Mouse (Mus musculus): Measurements from ENCODE around the gene Asphd2. TPM values are rescaled to one million over a fixed set of nuclear protein-coding genes. Genes with fewer than 3 reads are reported as not detected.
"Not testable (repeated sequence)": the region's sequence is repeated elsewhere in the genome, so short reads cannot be mapped to it uniquely, and the experiment has no call there.

Asphd2 gene
- polyA plus RNA-seq (2016; fragmentation: Nextera tagmentation; extraction: Ambion mirVana) = 0.93 and 1.1 TPM in 2 replicates

GRCm38 (mm10) chr5:112394779-112395443, at the start of gene Asphd2:
Gene Asphd2, minus strand, starts transcription at chr5:112394866.
- 4% methylated on average over 56 of the region's 67 CpGs for WGBS (ENCODE audit: insufficient replicate concordance)
- H3K4me3 ChIP-seq = peak within 1 kb of the TSS; percentile 50
- no peak within 1 kb of the TSS for H3K9ac ChIP-seq
- no peaks in the 10 kb centered on the region for H3K4me1 ChIP-seq
- no peak within 1 kb of the TSS for H3K27ac ChIP-seq
- no peaks in the 10 kb centered on the region for H3K36me3 ChIP-seq
- ATAC-seq = peak; percentile 40; the same call in 1 of the 2 replicates
- H3K4me2 ChIP-seq = peak within 1 kb of the TSS; percentile 65
- peaks cover 79% of the 10 kb centered on the region for H3K27me3 ChIP-seq (replicated peaks)
- no peaks in the 10 kb centered on the region for H3K9me3 ChIP-seq (replicated peaks)

DNA sequence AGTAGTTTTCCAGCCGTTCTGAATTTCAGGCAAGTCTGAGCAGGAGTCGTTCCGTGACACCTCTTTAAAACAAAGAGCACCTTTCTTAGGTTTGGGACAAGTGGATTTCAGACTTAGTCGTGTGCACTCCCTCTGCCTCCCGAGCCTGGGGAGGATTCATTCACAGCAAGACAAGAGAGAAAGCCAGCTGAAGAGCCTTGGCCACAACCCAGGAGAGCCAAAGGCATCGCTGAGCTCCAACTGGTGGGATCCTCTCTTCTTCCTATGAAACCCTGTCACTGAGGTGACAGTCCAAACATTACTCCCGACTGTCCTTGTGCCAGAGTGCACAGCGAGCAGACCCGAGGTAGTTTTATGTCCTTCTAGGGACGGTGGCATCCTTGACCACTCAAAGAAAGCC, 43.9 kb upstream of the Asphd2 start:
- Histone ChIP-seq H3K9me3 (replicated peaks) (no peaks in the 10 kb centered on the region), H3K4me2 (no peak overlapping the region), H3K4me1 (no peaks in the 10 kb centered on the region), H3K27me3 (replicated peaks) (peaks cover 44% of the 10 kb centered on the region), H3K36me3 (no peaks in the 10 kb centered on the region), H3K4me3 (no peak overlapping the region), H3K9ac (no peak overlapping the region), H3K27ac (no peak overlapping the region)
- WGBS (ENCODE audit: insufficient replicate concordance) = 47% methylated on average over 10 of the region's 10 CpGs
- ATAC-seq = no peak

- H3K4me3 ChIP-seq = no peak overlapping the region
- no peak overlapping the region for H3K9ac ChIP-seq
- H3K36me3 ChIP-seq = no peaks in the 10 kb centered on the region
- WGBS (ENCODE audit: insufficient replicate concordance) = 2% methylated on average over 8 of the region's 8 CpGs
- H3K4me1 ChIP-seq = no peaks in the 10 kb centered on the region
- no peaks in the 10 kb centered on the region for H3K9me3 ChIP-seq (replicated peaks)
- no peak overlapping the region for H3K4me2 ChIP-seq
- peaks cover 63% of the 10 kb centered on the region for H3K27me3 ChIP-seq (replicated peaks)
- H3K27ac ChIP-seq = no peak overlapping the region
- no peak for ATAC-seq
These were observed 38.3 kb upstream of the Asphd2 start for GRCm38 (mm10) chr5:112433004-112433403.

GRCm38 (mm10) chr5:112432033-112432432, 37.4 kb upstream of the Asphd2 start:
- H3K4me1 ChIP-seq = no peaks in the 10 kb centered on the region
- H3K9ac ChIP-seq = no peak overlapping the region
- no peaks in the 10 kb centered on the region for H3K9me3 ChIP-seq (replicated peaks)
- ATAC-seq = no peak
- no peaks in the 10 kb centered on the region for H3K36me3 ChIP-seq
- WGBS (ENCODE audit: insufficient replicate concordance) = 53% methylated on average over 5 of the region's 5 CpGs
- no peak overlapping the region for H3K27ac ChIP-seq
- H3K4me3 ChIP-seq = no peak overlapping the region
- peaks cover 60% of the 10 kb centered on the region for H3K27me3 ChIP-seq (replicated peaks)
- H3K4me2 ChIP-seq = no peak overlapping the region

- Histone ChIP-seq H3K4me3 (no peak overlapping the region), H3K4me1 (no peaks in the 10 kb centered on the region), H3K36me3 (no peaks in the 10 kb centered on the region), H3K27ac (no peak overlapping the region), H3K4me2 (no peak overlapping the region), H3K9ac (no peak overlapping the region), H3K27me3 (replicated peaks) (peaks cover 61% of the 10 kb centered on the region), H3K9me3 (replicated peaks) (no peaks in the 10 kb centered on the region)
- 29% methylated on average over 14 of the region's 14 CpGs for WGBS (ENCODE audit: insufficient replicate concordance)
- ATAC-seq = no peak
These were observed 36.6 kb upstream of the Asphd2 start for GRCm38 (mm10) chr5:112431120-112431775.

DNA sequence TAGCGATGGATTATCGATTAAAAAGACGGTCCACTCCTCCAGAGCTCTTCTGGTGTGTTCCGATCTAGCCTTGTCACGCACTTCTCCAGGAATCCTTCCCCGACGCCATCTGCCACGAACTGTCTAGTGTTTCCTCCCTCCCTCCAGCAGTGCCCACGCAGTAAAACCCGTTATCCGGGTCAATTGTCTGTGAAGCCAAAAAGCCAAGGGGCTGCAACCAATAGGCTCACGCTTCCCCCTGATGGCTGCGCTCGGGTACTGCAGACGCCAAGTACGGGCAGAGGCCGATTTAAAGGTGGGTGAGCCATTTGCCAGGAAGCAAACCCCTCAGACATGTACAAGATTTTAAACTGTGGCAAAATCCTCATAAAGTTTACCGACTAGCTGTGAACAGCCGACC, 34.3 kb upstream of the Asphd2 start:
- H3K27me3 ChIP-seq (replicated peaks) = peaks cover 73% of the 10 kb centered on the region
- H3K27ac ChIP-seq = no peak overlapping the region
- H3K4me1 ChIP-seq = no peaks in the 10 kb centered on the region
- no peaks in the 10 kb centered on the region for H3K36me3 ChIP-seq
- no peak for ATAC-seq
- no peak overlapping the region for H3K9ac ChIP-seq
- 14% methylated on average over 19 of the region's 19 CpGs for WGBS (ENCODE audit: insufficient replicate concordance)
- H3K4me2 ChIP-seq = no peak overlapping the region
- no peaks in the 10 kb centered on the region for H3K9me3 ChIP-seq (replicated peaks)
- H3K4me3 ChIP-seq = no peak overlapping the region

GRCm38 (mm10) chr5:112427283-112427682, 32.6 kb upstream of the Asphd2 start:
- no peaks in the 10 kb centered on the region for H3K4me1 ChIP-seq
- no peaks in the 10 kb centered on the region for H3K36me3 ChIP-seq
- H3K9me3 ChIP-seq (replicated peaks) = no peaks in the 10 kb centered on the region
- 25% methylated on average over 2 of the region's 2 CpGs for WGBS (ENCODE audit: insufficient replicate concordance)
- H3K4me2 ChIP-seq = no peak overlapping the region
- H3K27ac ChIP-seq = no peak overlapping the region
- no peak for ATAC-seq
- no peak overlapping the region for H3K4me3 ChIP-seq
- H3K9ac ChIP-seq = no peak overlapping the region
- H3K27me3 ChIP-seq (replicated peaks) = peaks cover 74% of the 10 kb centered on the region

- Histone ChIP-seq H3K27me3 (replicated peaks) (peaks cover 67% of the 10 kb centered on the region), H3K4me1 (no peaks in the 10 kb centered on the region), H3K4me3 (no peak overlapping the region), H3K27ac (no peak overlapping the region), H3K36me3 (no peaks in the 10 kb centered on the region), H3K9me3 (replicated peaks) (no peaks in the 10 kb centered on the region), H3K4me2 (no peak overlapping the region), H3K9ac (no peak overlapping the region)
- ATAC-seq = no peak
- 43% methylated on average over 7 of the region's 7 CpGs for WGBS (ENCODE audit: insufficient replicate concordance)
These were observed 32.0 kb upstream of the Asphd2 start for GRCm38 (mm10) chr5:112426635-112427034.

DNA sequence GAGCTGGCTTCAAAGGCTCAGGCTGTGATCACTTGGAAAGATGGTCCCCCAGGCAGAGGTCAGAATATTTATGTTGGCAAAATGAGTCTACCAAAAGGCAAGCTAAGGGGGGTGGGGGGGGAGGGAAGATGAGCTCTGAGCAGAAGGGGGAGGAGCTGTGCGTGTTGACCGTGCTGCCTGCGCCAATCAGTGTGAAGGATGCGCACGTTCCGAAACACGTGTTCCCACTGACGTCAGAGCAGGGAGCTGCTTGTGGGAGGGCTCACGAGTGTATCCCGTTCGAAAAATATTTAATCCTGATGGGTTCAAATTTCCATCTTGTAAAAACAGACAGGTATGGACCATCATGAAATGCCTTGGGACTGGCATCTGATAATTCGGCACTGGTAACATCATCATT, 24.9 kb upstream of the Asphd2 start:
- H3K36me3 ChIP-seq = no peaks in the 10 kb centered on the region
- H3K4me1 ChIP-seq = no peaks in the 10 kb centered on the region
- H3K9ac ChIP-seq = no peak overlapping the region
- WGBS (ENCODE audit: insufficient replicate concordance) = 33% methylated on average over 12 of the region's 12 CpGs
- ATAC-seq = no peak
- peaks cover 20% of the 10 kb centered on the region for H3K27me3 ChIP-seq (replicated peaks)
- H3K9me3 ChIP-seq (replicated peaks) = no peaks in the 10 kb centered on the region
- H3K4me3 ChIP-seq = no peak overlapping the region
- H3K4me2 ChIP-seq = no peak overlapping the region
- no peak overlapping the region for H3K27ac ChIP-seq

- 53% methylated on average over 4 of the region's 4 CpGs for WGBS (ENCODE audit: insufficient replicate concordance)
- H3K36me3 ChIP-seq = no peaks in the 10 kb centered on the region
- no peak for ATAC-seq
These were observed 23.4 kb upstream of the Asphd2 start for GRCm38 (mm10) chr5:112418023-112418422.

GRCm38 (mm10) chr5:112416673-112417072, 22.0 kb upstream of the Asphd2 start:
- 59% methylated on average over 5 of the region's 5 CpGs for WGBS (ENCODE audit: insufficient replicate concordance)
- ATAC-seq = no peak
- no peaks in the 10 kb centered on the region; the same call in 1 of the 2 replicates for H3K9me3 ChIP-seq (replicated peaks)
- H3K4me3 ChIP-seq = no peak overlapping the region
- H3K9ac ChIP-seq = no peak overlapping the region
- no peak overlapping the region for H3K4me2 ChIP-seq
- H3K27me3 ChIP-seq (replicated peaks) = peaks cover 24% of the 10 kb centered on the region
- H3K36me3 ChIP-seq = no peaks in the 10 kb centered on the region
- H3K27ac ChIP-seq = no peak overlapping the region
- no peaks in the 10 kb centered on the region for H3K4me1 ChIP-seq

More at GRCm38 (mm10) chr5:112418023-112418422, 23.4 kb upstream of the Asphd2 start:
- H3K9me3 ChIP-seq (replicated peaks) = no peaks in the 10 kb centered on the region; the same call in 1 of the 2 replicates
- H3K4me1 ChIP-seq = no peaks in the 10 kb centered on the region
- H3K27ac ChIP-seq = no peak overlapping the region
- H3K27me3 ChIP-seq (replicated peaks) = peaks cover 11% of the 10 kb centered on the region; the same call in 1 of the 2 replicates
- H3K4me3 ChIP-seq = no peak overlapping the region
- H3K4me2 ChIP-seq = no peak overlapping the region
- no peak overlapping the region for H3K9ac ChIP-seq

DNA sequence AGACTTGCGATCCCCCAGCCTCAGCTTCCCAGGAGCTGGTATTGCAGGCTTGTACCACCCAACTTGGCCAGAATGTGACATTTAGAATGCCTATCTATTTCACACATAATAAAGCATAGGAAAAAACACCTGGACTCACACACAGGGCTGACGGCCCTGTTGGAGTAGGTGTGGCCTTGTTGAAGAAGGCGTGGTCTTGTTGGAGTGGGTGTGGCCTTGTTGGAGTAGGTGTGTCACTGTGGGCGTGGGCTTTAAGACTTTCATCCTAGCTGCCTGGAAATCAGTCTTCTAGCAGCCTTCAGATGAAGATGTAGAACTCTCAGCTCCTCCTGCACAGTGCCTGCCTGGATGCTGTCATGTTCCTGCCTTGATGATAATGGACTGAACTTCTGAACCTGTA, 18.1 kb upstream of the Asphd2 start:
- not testable (repeated sequence) for ATAC-seq; H3K9me3 ChIP-seq (replicated peaks); H3K4me3 ChIP-seq; H3K27ac ChIP-seq; H3K36me3 ChIP-seq; H3K4me1 ChIP-seq; H3K4me2 ChIP-seq; H3K9ac ChIP-seq
- peaks cover 52% of the 10 kb centered on the region for H3K27me3 ChIP-seq (replicated peaks)
- 56% methylated on average over 4 of the region's 4 CpGs for WGBS (ENCODE audit: insufficient replicate concordance)
